Mouse (Mus musculus): ENCODE results near the gene A730061H03Rik. TPM values are rescaled to one million over a fixed set of nuclear protein-coding genes. Genes with fewer than 3 reads are reported as not detected.

The A730061H03Rik gene
- polyA plus RNA-seq, 1 experiment from 2014 or later: 1.3 TPM

GRCm38 (mm10) chr14:55557587-55557986 is 2.6 kb downstream of the A730061H03Rik start:
- WGBS: 78% methylated on average over 3 of the region's 3 CpGs
- Histone ChIP-seq H3K9me3 (ENCODE audit: control insufficient read depth, low read length) (no peaks in the 10 kb centered on the region), H3K4me3 (ENCODE audit: low read length) (no peak overlapping the region), H3K27me3 (ENCODE audit: control insufficient read depth, insufficient read depth, low read depth, low read length) (no peaks in the 10 kb centered on the region), H3K36me3 (ENCODE audit: control insufficient read depth, insufficient read depth, low read length) (no peaks in the 10 kb centered on the region), H3K27ac (ENCODE audit: low read length) (0 out of 2 replicates have a peak overlapping the region, but pooled peaks have one; percentile 47), H3K4me1 (replicated peaks; ENCODE audit: control insufficient read depth, insufficient read depth, low read length) (peaks cover 20% of the 10 kb centered on the region), H3K4me2 (ENCODE audit: low read depth, low read length) (no peak overlapping the region), H3K9ac (ENCODE audit: low read length) (no peak overlapping the region)
- ATAC-seq (ENCODE audit: low read depth): no peak

GRCm38 (mm10) chr14:55557003-55557402 is 3.2 kb downstream of the A730061H03Rik start:
- ATAC-seq (ENCODE audit: low read depth): no peak
- H3K36me3 ChIP-seq (ENCODE audit: control insufficient read depth, insufficient read depth, low read length): no peaks in the 10 kb centered on the region
- H3K4me3 ChIP-seq (ENCODE audit: low read length): no peak overlapping the region
- WGBS: 18% methylated on average over 5 of the region's 5 CpGs
- no peak overlapping the region for H3K4me2 ChIP-seq (ENCODE audit: low read depth, low read length)
- H3K9ac ChIP-seq (ENCODE audit: low read length): no peak overlapping the region
- no peaks in the 10 kb centered on the region for H3K27me3 ChIP-seq (ENCODE audit: control insufficient read depth, insufficient read depth, low read depth, low read length)
- peaks cover 17% of the 10 kb centered on the region for H3K4me1 ChIP-seq (replicated peaks; ENCODE audit: control insufficient read depth, insufficient read depth, low read length)
- H3K9me3 ChIP-seq (ENCODE audit: control insufficient read depth, low read length): no peaks in the 10 kb centered on the region
- peak overlapping the region; percentile 47; the same call in 1 of the 2 replicates for H3K27ac ChIP-seq (ENCODE audit: low read length)

- H3K27ac ChIP-seq (ENCODE audit: low read length): no peak overlapping the region
- no peaks in the 10 kb centered on the region for H3K9me3 ChIP-seq (ENCODE audit: control insufficient read depth, low read length)
- no peak overlapping the region for H3K4me3 ChIP-seq (ENCODE audit: low read length)
- ATAC-seq (ENCODE audit: low read depth): no peak
- no peak overlapping the region for H3K4me2 ChIP-seq (ENCODE audit: low read depth, low read length)
- 74% methylated on average over 3 of the region's 3 CpGs for WGBS
- peaks cover 6% of the 10 kb centered on the region for H3K4me1 ChIP-seq (replicated peaks; ENCODE audit: control insufficient read depth, insufficient read depth, low read length)
- no peaks in the 10 kb centered on the region for H3K27me3 ChIP-seq (ENCODE audit: control insufficient read depth, insufficient read depth, low read depth, low read length)
- H3K9ac ChIP-seq (ENCODE audit: low read length): no peak overlapping the region
- H3K36me3 ChIP-seq (ENCODE audit: control insufficient read depth, insufficient read depth, low read length): no peaks in the 10 kb centered on the region
Observed at GRCm38 (mm10) chr14:55555788-55556187, 4.4 kb downstream of the A730061H03Rik start.

- Histone ChIP-seq H3K4me3 (ENCODE audit: low read length) (no peak overlapping the region), H3K36me3 (ENCODE audit: control insufficient read depth, insufficient read depth, low read length) (peaks cover 1% of the 10 kb centered on the region), H3K9me3 (ENCODE audit: control insufficient read depth, low read length) (no peaks in the 10 kb centered on the region), H3K27me3 (ENCODE audit: control insufficient read depth, insufficient read depth, low read depth, low read length) (no peaks in the 10 kb centered on the region), H3K27ac (ENCODE audit: low read length) (no peak overlapping the region), H3K9ac (ENCODE audit: low read length) (no peak overlapping the region), H3K4me1 (replicated peaks; ENCODE audit: control insufficient read depth, insufficient read depth, low read length) (peaks cover 6% of the 10 kb centered on the region), H3K4me2 (ENCODE audit: low read depth, low read length) (no peak overlapping the region)
- ATAC-seq (ENCODE audit: low read depth): no peak
Observed at GRCm38 (mm10) chr14:55554635-55555034, 5.6 kb downstream of the A730061H03Rik start.

GRCm38 (mm10) chr14:55551794-55552193 is 8.4 kb downstream of the A730061H03Rik start:
- Histone ChIP-seq H3K27me3 (ENCODE audit: control insufficient read depth, insufficient read depth, low read depth, low read length) (no peaks in the 10 kb centered on the region), H3K9me3 (ENCODE audit: control insufficient read depth, low read length) (no peaks in the 10 kb centered on the region), H3K27ac (ENCODE audit: low read length) (no peak overlapping the region), H3K36me3 (ENCODE audit: control insufficient read depth, insufficient read depth, low read length) (peaks cover 21% of the 10 kb centered on the region), H3K4me3 (ENCODE audit: low read length) (no peak overlapping the region), H3K4me2 (ENCODE audit: low read depth, low read length) (no peak overlapping the region), H3K9ac (ENCODE audit: low read length) (no peak overlapping the region), H3K4me1 (replicated peaks; ENCODE audit: control insufficient read depth, insufficient read depth, low read length) (peaks cover 2% of the 10 kb centered on the region)
- 90% methylated on average over 8 of the region's 8 CpGs for WGBS
- ATAC-seq (ENCODE audit: low read depth): no peak

- Histone ChIP-seq H3K4me2 (ENCODE audit: low read depth, low read length) (no peak overlapping the region), H3K4me1 (replicated peaks; ENCODE audit: control insufficient read depth, insufficient read depth, low read length) (no peaks in the 10 kb centered on the region), H3K27ac (ENCODE audit: low read length) (no peak overlapping the region), H3K9ac (ENCODE audit: low read length) (no peak overlapping the region), H3K9me3 (ENCODE audit: control insufficient read depth, low read length) (no peaks in the 10 kb centered on the region), H3K27me3 (ENCODE audit: control insufficient read depth, insufficient read depth, low read depth, low read length) (no peaks in the 10 kb centered on the region), H3K36me3 (ENCODE audit: control insufficient read depth, insufficient read depth, low read length) (peaks cover 21% of the 10 kb centered on the region), H3K4me3 (ENCODE audit: low read length) (no peak overlapping the region)
- no peak for ATAC-seq (ENCODE audit: low read depth)
- 70% methylated on average over 5 of the region's 5 CpGs for WGBS
Observed at GRCm38 (mm10) chr14:55551347-55551746, 8.9 kb downstream of the A730061H03Rik start.

GRCm38 (mm10) chr14:55550191-55550590 is 10.0 kb downstream of the A730061H03Rik start:
- WGBS: 81% methylated on average over 6 of the region's 6 CpGs
- Histone ChIP-seq H3K4me1 (replicated peaks; ENCODE audit: control insufficient read depth, insufficient read depth, low read length) (no peaks in the 10 kb centered on the region), H3K4me2 (ENCODE audit: low read depth, low read length) (no peak overlapping the region), H3K4me3 (ENCODE audit: low read length) (no peak overlapping the region), H3K36me3 (ENCODE audit: control insufficient read depth, insufficient read depth, low read length) (peaks cover 31% of the 10 kb centered on the region), H3K9ac (ENCODE audit: low read length) (no peak overlapping the region), H3K9me3 (ENCODE audit: control insufficient read depth, low read length) (no peaks in the 10 kb centered on the region), H3K27ac (ENCODE audit: low read length) (no peak overlapping the region), H3K27me3 (ENCODE audit: control insufficient read depth, insufficient read depth, low read depth, low read length) (no peaks in the 10 kb centered on the region)
- no peak for ATAC-seq (ENCODE audit: low read depth)

- WGBS: 55% methylated on average over 9 of the region's 9 CpGs
- H3K4me2 ChIP-seq (ENCODE audit: low read depth, low read length): no peak overlapping the region
- no peaks in the 10 kb centered on the region for H3K9me3 ChIP-seq (ENCODE audit: control insufficient read depth, low read length)
- no peaks in the 10 kb centered on the region for H3K27me3 ChIP-seq (ENCODE audit: control insufficient read depth, insufficient read depth, low read depth, low read length)
- peaks cover 12% of the 10 kb centered on the region for H3K4me1 ChIP-seq (replicated peaks; ENCODE audit: control insufficient read depth, insufficient read depth, low read length)
- peaks cover 44% of the 10 kb centered on the region for H3K36me3 ChIP-seq (ENCODE audit: control insufficient read depth, insufficient read depth, low read length)
- no peak for ATAC-seq (ENCODE audit: low read depth)
- H3K27ac ChIP-seq (ENCODE audit: low read length): no peak overlapping the region
- no peak overlapping the region for H3K9ac ChIP-seq (ENCODE audit: low read length)
- no peak overlapping the region for H3K4me3 ChIP-seq (ENCODE audit: low read length)
Observed at GRCm38 (mm10) chr14:55544334-55544733, 15.9 kb downstream of the A730061H03Rik start.

GRCm38 (mm10) chr14:55542268-55542667 is 17.9 kb downstream of the A730061H03Rik start:
- no peak overlapping the region for H3K27ac ChIP-seq (ENCODE audit: low read length)
- no peak overlapping the region for H3K4me3 ChIP-seq (ENCODE audit: low read length)
- H3K36me3 ChIP-seq (ENCODE audit: control insufficient read depth, insufficient read depth, low read length): peaks cover 27% of the 10 kb centered on the region
- H3K9ac ChIP-seq (ENCODE audit: low read length): no peak overlapping the region
- 96% methylated on average over 12 of the region's 12 CpGs for WGBS
- no peaks in the 10 kb centered on the region for H3K9me3 ChIP-seq (ENCODE audit: control insufficient read depth, low read length)
- no peaks in the 10 kb centered on the region for H3K27me3 ChIP-seq (ENCODE audit: control insufficient read depth, insufficient read depth, low read depth, low read length)
- no peak for ATAC-seq (ENCODE audit: low read depth)
- H3K4me1 ChIP-seq (replicated peaks; ENCODE audit: control insufficient read depth, insufficient read depth, low read length): peaks cover 12% of the 10 kb centered on the region
- no peak overlapping the region for H3K4me2 ChIP-seq (ENCODE audit: low read depth, low read length)

GRCm38 (mm10) chr14:55540787-55541321 is 19.4 kb downstream of the A730061H03Rik start:
- under 1% methylated on average over 10 of the region's 10 CpGs for WGBS
- Histone ChIP-seq H3K4me2 (ENCODE audit: low read depth, low read length) (peak overlapping the region; percentile 66), H3K4me1 (replicated peaks; ENCODE audit: control insufficient read depth, insufficient read depth, low read length) (peaks cover 12% of the 10 kb centered on the region), H3K36me3 (ENCODE audit: control insufficient read depth, insufficient read depth, low read length) (peaks cover 23% of the 10 kb centered on the region), H3K4me3 (ENCODE audit: low read length) (peak overlapping the region; percentile 80), H3K27ac (ENCODE audit: low read length) (peak overlapping the region; percentile 97), H3K27me3 (ENCODE audit: control insufficient read depth, insufficient read depth, low read depth, low read length) (no peaks in the 10 kb centered on the region), H3K9me3 (ENCODE audit: control insufficient read depth, low read length) (no peaks in the 10 kb centered on the region), H3K9ac (ENCODE audit: low read length) (peak overlapping the region; percentile 83)
- ATAC-seq (ENCODE audit: low read depth): peak; percentile 80
